Mouse (Mus musculus) limb, embryonic 11.5 days (tissue): ENCODE data around the gene Smagp. TPM values are rescaled to one million over a fixed set of nuclear protein-coding genes. Genes with fewer than 3 reads are reported as not detected.

Source experiments
- ATAC-seq: fragments of 200-750 bp; cut with Nextera tagmentation; 2 replicates; pipeline ENCODE4 v1.8.0; 2017; ENCODE audit warnings: low read depth; ENCODE audit not compliant: insufficient number of reproducible peaks, low FRiP score, low TSS enrichment
- DNase-seq: peaks from one replicate; pipeline ENCODE4 v3.0.0-alpha.2; 2015; ENCODE audit warnings: low spot score
- H3K27ac ChIP-seq: fragments of 300-500 bp; sonication (generic); replicated peaks from 2 replicates; pipeline ENCODE4 v1.5.1; 2014; ENCODE audit warnings: low read depth, mild to moderate bottlenecking, low read length
- H3K27me3 ChIP-seq: fragments of 300-500 bp; sonication (generic); 2 replicates; pipeline ENCODE4 v1.6.1; 2014; ENCODE audit warnings: mild to moderate bottlenecking, low read length, mixed read lengths; ENCODE audit not compliant: control insufficient read depth, insufficient read depth
- H3K36me3 ChIP-seq: fragments of 300-500 bp; sonication (generic); 2 replicates; pipeline ENCODE4 v1.6.1; 2014; ENCODE audit warnings: mild to moderate bottlenecking, low read length, moderate library complexity, mixed read lengths; ENCODE audit not compliant: control insufficient read depth, insufficient read depth
- H3K4me1 ChIP-seq: fragments of 300-500 bp; sonication (generic); 2 replicates; pipeline ENCODE4 v1.6.1; 2014; ENCODE audit warnings: low read length, mixed read lengths; ENCODE audit not compliant: control insufficient read depth, insufficient read depth
- H3K4me2 ChIP-seq: fragments of 300-500 bp; sonication (generic); 2 replicates; pipeline ENCODE4 v1.6.1; 2014; ENCODE audit warnings: low read depth, mild to moderate bottlenecking, moderate library complexity; ENCODE audit not compliant: severe bottlenecking
- H3K4me3 ChIP-seq: fragments of 300-500 bp; sonication (generic); 2 replicates; pipeline ENCODE4 v1.5.1; 2014; ENCODE audit warnings: low read depth, low read length
- H3K9ac ChIP-seq: fragments of 300-500 bp; sonication (generic); 2 replicates; pipeline ENCODE4 v1.6.1; 2014; ENCODE audit warnings: mild to moderate bottlenecking, low read length
- H3K9me3 ChIP-seq: fragments of 300-500 bp; sonication (generic); 2 replicates; pipeline ENCODE4 v1.6.1; 2016; ENCODE audit warnings: low read length; ENCODE audit not compliant: control insufficient read depth
- WGBS: fragments of 180-500 bp; shearing (Covaris S2); extraction: QIAGEN DNeasy Blood & Tissue Kit; methylation state at CpG from one replicate; pipeline ENCODE4 v1.1.7; 2014; 5-methylcytosine and 5-hydroxymethylcytosine counted together
- polyA plus RNA-seq: library from polyadenylated mRNA; unstranded; fragments of >200 nt; fragmentation: Nextera tagmentation; extraction: Ambion mirVana; gene quantifications from 2 replicates; pipeline ENCODE4 v1.2.1, GENCODE M21; 2014

Smagp gene
- polyA plus RNA-seq, 1 experiment from 2014 or later = 5.4 TPM

GRCm38 (mm10) chr15:100587166-100587565 lies 49.6 kb downstream of the Smagp start:
- Histone ChIP-seq H3K4me2 (no peak overlapping the region), H3K9me3 (no peaks in the 10 kb centered on the region), H3K4me1 (no peaks in the 10 kb centered on the region), H3K27me3 (no peaks in the 10 kb centered on the region), H3K9ac (no peak overlapping the region), H3K27ac (no peak overlapping the region), H3K4me3 (no peak overlapping the region), H3K36me3 (no peaks in the 10 kb centered on the region)
- DNase-seq = no peak
- 75% methylated on average over 4 of the region's 4 CpGs for WGBS
- no peak for ATAC-seq

- H3K9ac ChIP-seq = no peak overlapping the region
- no peak overlapping the region for H3K4me3 ChIP-seq
- no peaks in the 10 kb centered on the region for H3K4me1 ChIP-seq
- ATAC-seq (no peak), DNase-seq (no peak)
- H3K27me3 ChIP-seq = no peaks in the 10 kb centered on the region
- 87% methylated on average over 16 of the region's 16 CpGs for WGBS
- H3K4me2 ChIP-seq = no peak overlapping the region
- no peaks in the 10 kb centered on the region for H3K36me3 ChIP-seq
- no peak overlapping the region for H3K27ac ChIP-seq
- no peaks in the 10 kb centered on the region for H3K9me3 ChIP-seq
Observed at GRCm38 (mm10) chr15:100585931-100586330, 50.8 kb downstream of the Smagp start.

- Histone ChIP-seq H3K36me3 (no peaks in the 10 kb centered on the region), H3K4me2 (no peak overlapping the region), H3K9ac (no peak overlapping the region), H3K4me3 (no peak overlapping the region), H3K4me1 (no peaks in the 10 kb centered on the region), H3K9me3 (no peaks in the 10 kb centered on the region), H3K27me3 (no peaks in the 10 kb centered on the region), H3K27ac (no peak overlapping the region)
- whole genome bisulfite sequencing = 89% methylated on average over 10 of the region's 10 CpGs
- ATAC-seq = no peak
- DNase-seq = no peak
Observed at GRCm38 (mm10) chr15:100580108-100580507, 56.6 kb downstream of the Smagp start.

GRCm38 (mm10) chr15:100577972-100578371 lies 58.8 kb downstream of the Smagp start:
- H3K27ac ChIP-seq = no peak overlapping the region
- WGBS = 83% methylated on average over 16 of the region's 16 CpGs
- no peaks in the 10 kb centered on the region for H3K36me3 ChIP-seq
- no peak overlapping the region for H3K4me3 ChIP-seq
- ATAC-seq (no peak), DNase-seq (no peak)
- H3K4me1 ChIP-seq = no peaks in the 10 kb centered on the region
- H3K9me3 ChIP-seq = no peaks in the 10 kb centered on the region
- no peak overlapping the region for H3K4me2 ChIP-seq
- no peak overlapping the region for H3K9ac ChIP-seq
- H3K27me3 ChIP-seq = no peaks in the 10 kb centered on the region

- Histone ChIP-seq H3K36me3 (no peaks in the 10 kb centered on the region), H3K9ac (no peak overlapping the region), H3K4me1 (no peaks in the 10 kb centered on the region), H3K4me2 (no peak overlapping the region), H3K4me3 (no peak overlapping the region), H3K9me3 (no peaks in the 10 kb centered on the region), H3K27ac (no peak overlapping the region), H3K27me3 (no peaks in the 10 kb centered on the region)
- DNase-seq = no peak
- ATAC-seq = no peak
- WGBS = 82% methylated on average over 6 of the region's 6 CpGs
Observed at GRCm38 (mm10) chr15:100576810-100577209, 59.9 kb downstream of the Smagp start.

GRCm38 (mm10) chr15:100576392-100576791 lies 60.3 kb downstream of the Smagp start:
- ATAC-seq (no peak), DNase-seq (no peak)
- Histone ChIP-seq H3K27me3 (no peaks in the 10 kb centered on the region), H3K4me1 (no peaks in the 10 kb centered on the region), H3K9me3 (no peaks in the 10 kb centered on the region), H3K4me3 (no peak overlapping the region), H3K36me3 (no peaks in the 10 kb centered on the region), H3K27ac (no peak overlapping the region), H3K4me2 (no peak overlapping the region), H3K9ac (no peak overlapping the region)
- WGBS = 89% methylated on average over 6 of the region's 6 CpGs

- ATAC-seq = no peak
- no peak overlapping the region for H3K4me3 ChIP-seq
- no peak for DNase-seq
- H3K36me3 ChIP-seq = no peaks in the 10 kb centered on the region
- no peak overlapping the region for H3K27ac ChIP-seq
- no peak overlapping the region for H3K9ac ChIP-seq
- H3K4me2 ChIP-seq = no peak overlapping the region
- no peaks in the 10 kb centered on the region for H3K9me3 ChIP-seq
- no peaks in the 10 kb centered on the region for H3K4me1 ChIP-seq
- H3K27me3 ChIP-seq = no peaks in the 10 kb centered on the region
- 91% methylated on average over 12 of the region's 12 CpGs for WGBS
Observed at GRCm38 (mm10) chr15:100575366-100575765, 61.4 kb downstream of the Smagp start.

GRCm38 (mm10) chr15:100574378-100574777 lies 62.4 kb downstream of the Smagp start:
- Histone ChIP-seq H3K9me3 (no peaks in the 10 kb centered on the region), H3K27ac (no peak overlapping the region)

GRCm38 (mm10) chr15:100573946-100574345 lies 62.8 kb downstream of the Smagp start:
- Histone ChIP-seq H3K27ac (no peak overlapping the region), H3K4me2 (no peak overlapping the region), H3K9me3 (no peaks in the 10 kb centered on the region), H3K36me3 (no peaks in the 10 kb centered on the region), H3K27me3 (no peaks in the 10 kb centered on the region), H3K9ac (no peak overlapping the region), H3K4me3 (no peak overlapping the region), H3K4me1 (no peaks in the 10 kb centered on the region)
- 65% methylated on average over 6 of the region's 6 CpGs for WGBS
- ATAC-seq (no peak), DNase-seq (no peak)

More at GRCm38 (mm10) chr15:100574378-100574777, 62.4 kb downstream of the Smagp start:
- Histone ChIP-seq H3K27me3 (no peaks in the 10 kb centered on the region), H3K4me1 (no peaks in the 10 kb centered on the region), H3K36me3 (no peaks in the 10 kb centered on the region), H3K4me2 (no peak overlapping the region), H3K4me3 (no peak overlapping the region), H3K9ac (no peak overlapping the region)
- 58% methylated on average over 2 of the region's 2 CpGs for WGBS
- ATAC-seq = no peak
- no peak for DNase-seq
